Mouse (Mus musculus) stomach, postnatal 0 days (tissue): Measurements from ENCODE around the gene Zc2hc1b.

ENCODE experiments used
- CTCF ChIP-seq: IDR thresholded peaks from 2 replicates; pipeline ENCODE4 v1.5.1; 2016; ENCODE audit warnings: antibody characterized with exemption, low read depth, mild to moderate bottlenecking, moderate library complexity
- EP300 ChIP-seq: optimal IDR thresholded peaks from 2 replicates; pipeline ENCODE3; 2016; ENCODE audit warnings: antibody characterized with exemption

GRCm38 (mm10) chr10:13162031-13162430 lies 15.8 kb downstream of the Zc2hc1b start:
- TF ChIP-seq CTCF (no peak), EP300 (no peak)
